Mouse (Mus musculus): ENCODE results near the gene Stx11. TPM values are rescaled to one million over a fixed set of nuclear protein-coding genes. Genes with fewer than 3 reads are reported as not detected.

Gene Stx11
- polyA plus RNA-seq, 1 experiment from 2014 or later, result 8.9 TPM

GRCm38 (mm10) chr10:12931492-12932400 is 32.4 kb downstream of the Stx11 start:
- no peaks in the 10 kb centered on the region for H3K27me3 ChIP-seq (replicated peaks; ENCODE audit: insufficient read depth, low read length)
- no peaks in the 10 kb centered on the region for H3K4me1 ChIP-seq (ENCODE audit: insufficient read depth, low read depth, low read length)
- H3K27ac ChIP-seq (ENCODE audit: low read length), result peak overlapping the region; percentile 3
- H3K4me3 ChIP-seq (ENCODE audit: low read depth, low read length), result no peak overlapping the region
- no peak overlapping the region for H3K4me2 ChIP-seq (replicated peaks; ENCODE audit: low read depth, low read length)
- TF ChIP-seq EP300 (IDR thresholded peaks at IDR 0.05), result peak; percentile 68; the same call in 1 of the 2 replicates
- no peak; the same call in 1 of the 2 replicates for TF ChIP-seq CTCF (IDR thresholded peaks at IDR 0.05)
- ATAC-seq (peak; percentile 90), DNase-seq (ENCODE audit: low spot score) (peak; percentile 66)
- no peaks in the 10 kb centered on the region for H3K36me3 ChIP-seq (ENCODE audit: insufficient read depth, low read length)
- no peak overlapping the region for H3K9ac ChIP-seq (replicated peaks; ENCODE audit: low read depth)
- WGBS, result 34% methylated on average over 10 of the region's 10 CpGs
- no peaks in the 10 kb centered on the region for H3K9me3 ChIP-seq (ENCODE audit: low read length)

GRCm38 (mm10) chr10:12930351-12930905 is 33.7 kb downstream of the Stx11 start:
- Histone ChIP-seq H3K36me3 (ENCODE audit: insufficient read depth, low read length) (no peaks in the 10 kb centered on the region), H3K9me3 (ENCODE audit: low read length) (no peaks in the 10 kb centered on the region), H3K4me1 (ENCODE audit: insufficient read depth, low read depth, low read length) (no peaks in the 10 kb centered on the region), H3K27ac (ENCODE audit: low read length) (no peak overlapping the region), H3K9ac (replicated peaks; ENCODE audit: low read depth) (no peak overlapping the region), H3K4me3 (ENCODE audit: low read depth, low read length) (no peak overlapping the region), H3K27me3 (replicated peaks; ENCODE audit: insufficient read depth, low read length) (no peaks in the 10 kb centered on the region), H3K4me2 (replicated peaks; ENCODE audit: low read depth, low read length) (no peak overlapping the region)
- ATAC-seq (no peak), DNase-seq (ENCODE audit: low spot score) (no peak)
- 48% methylated on average over 6 of the region's 6 CpGs for WGBS
- TF ChIP-seq CTCF (IDR thresholded peaks at IDR 0.05), result no peak
- TF ChIP-seq EP300 (IDR thresholded peaks at IDR 0.05), result no peak

GRCm38 (mm10) chr10:12929857-12930174 is 34.3 kb downstream of the Stx11 start:
- no peak overlapping the region for H3K27ac ChIP-seq (ENCODE audit: low read length)
- H3K36me3 ChIP-seq (ENCODE audit: insufficient read depth, low read length), result no peaks in the 10 kb centered on the region
- DNase-seq (ENCODE audit: low spot score), result no peak
- no peak overlapping the region for H3K4me3 ChIP-seq (ENCODE audit: low read depth, low read length)
- no peak overlapping the region for H3K9ac ChIP-seq (replicated peaks; ENCODE audit: low read depth)
- no peaks in the 10 kb centered on the region for H3K9me3 ChIP-seq (ENCODE audit: low read length)
- ATAC-seq, result no peak
- no peaks in the 10 kb centered on the region for H3K4me1 ChIP-seq (ENCODE audit: insufficient read depth, low read depth, low read length)
- WGBS, result 47% methylated on average over 6 of the region's 6 CpGs
- TF ChIP-seq CTCF (IDR thresholded peaks at IDR 0.05) (no peak), EP300 (IDR thresholded peaks at IDR 0.05) (no peak)
- no peak overlapping the region for H3K4me2 ChIP-seq (replicated peaks; ENCODE audit: low read depth, low read length)
- no peaks in the 10 kb centered on the region for H3K27me3 ChIP-seq (replicated peaks; ENCODE audit: insufficient read depth, low read length)

- no peak overlapping the region for H3K4me3 ChIP-seq (ENCODE audit: low read depth, low read length)
- H3K27ac ChIP-seq (ENCODE audit: low read length), result no peak overlapping the region
- ATAC-seq (no peak), DNase-seq (ENCODE audit: low spot score) (no peak)
- no peaks in the 10 kb centered on the region for H3K36me3 ChIP-seq (ENCODE audit: insufficient read depth, low read length)
- H3K4me2 ChIP-seq (replicated peaks; ENCODE audit: low read depth, low read length), result no peak overlapping the region
- no peaks in the 10 kb centered on the region for H3K4me1 ChIP-seq (ENCODE audit: insufficient read depth, low read depth, low read length)
- no peaks in the 10 kb centered on the region for H3K9me3 ChIP-seq (ENCODE audit: low read length)
- 64% methylated on average over 7 of the region's 7 CpGs for WGBS
- no peaks in the 10 kb centered on the region for H3K27me3 ChIP-seq (replicated peaks; ENCODE audit: insufficient read depth, low read length)
- H3K9ac ChIP-seq (replicated peaks; ENCODE audit: low read depth), result no peak overlapping the region
- TF ChIP-seq EP300 (IDR thresholded peaks at IDR 0.05), result no peak
- no peak for TF ChIP-seq CTCF (IDR thresholded peaks at IDR 0.05)
Observed at GRCm38 (mm10) chr10:12929149-12929856, 34.8 kb downstream of the Stx11 start.

- H3K9ac ChIP-seq (replicated peaks; ENCODE audit: low read depth), result no peak overlapping the region
- 79% methylated on average over 6 of the region's 6 CpGs for WGBS
- ATAC-seq (no peak), DNase-seq (ENCODE audit: low spot score) (no peak)
- TF ChIP-seq CTCF (IDR thresholded peaks at IDR 0.05) (no peak), EP300 (IDR thresholded peaks at IDR 0.05) (no peak)
- no peaks in the 10 kb centered on the region; the same call in 1 of the 2 replicates for H3K4me1 ChIP-seq (ENCODE audit: insufficient read depth, low read depth, low read length)
- H3K36me3 ChIP-seq (ENCODE audit: insufficient read depth, low read length), result no peaks in the 10 kb centered on the region
- H3K4me2 ChIP-seq (replicated peaks; ENCODE audit: low read depth, low read length), result no peak overlapping the region
- H3K27ac ChIP-seq (ENCODE audit: low read length), result no peak overlapping the region
- no peak overlapping the region for H3K4me3 ChIP-seq (ENCODE audit: low read depth, low read length)
- H3K9me3 ChIP-seq (ENCODE audit: low read length), result no peaks in the 10 kb centered on the region
- H3K27me3 ChIP-seq (replicated peaks; ENCODE audit: insufficient read depth, low read length), result no peaks in the 10 kb centered on the region
Observed at GRCm38 (mm10) chr10:12928193-12928592, 35.9 kb downstream of the Stx11 start.
